Mouse (Mus musculus) thymus, adult 2 months (tissue): Measurements from ENCODE around the gene Appl2.

ENCODE experiments used
- CTCF ChIP-seq: fragments of 200-500 bp; IDR thresholded peaks from 2 replicates; pipeline ENCODE4 v1.5.1; 2012; ENCODE audit warnings: mild to moderate bottlenecking, control low read depth, low read length, moderate library complexity, borderline replicate concordance; ENCODE audit not compliant: control insufficient read depth, poor library complexity, insufficient read depth; ENCODE audit errors: extremely low read depth
- POLR2A ChIP-seq: fragments of 200-500 bp; IDR thresholded peaks from 2 replicates; pipeline ENCODE4 v1.6.1; 2012; ENCODE audit warnings: mild to moderate bottlenecking, low read length, control low read depth, moderate library complexity; ENCODE audit not compliant: control insufficient read depth, poor library complexity, insufficient read depth; ENCODE audit errors: extremely low read depth

DNA sequence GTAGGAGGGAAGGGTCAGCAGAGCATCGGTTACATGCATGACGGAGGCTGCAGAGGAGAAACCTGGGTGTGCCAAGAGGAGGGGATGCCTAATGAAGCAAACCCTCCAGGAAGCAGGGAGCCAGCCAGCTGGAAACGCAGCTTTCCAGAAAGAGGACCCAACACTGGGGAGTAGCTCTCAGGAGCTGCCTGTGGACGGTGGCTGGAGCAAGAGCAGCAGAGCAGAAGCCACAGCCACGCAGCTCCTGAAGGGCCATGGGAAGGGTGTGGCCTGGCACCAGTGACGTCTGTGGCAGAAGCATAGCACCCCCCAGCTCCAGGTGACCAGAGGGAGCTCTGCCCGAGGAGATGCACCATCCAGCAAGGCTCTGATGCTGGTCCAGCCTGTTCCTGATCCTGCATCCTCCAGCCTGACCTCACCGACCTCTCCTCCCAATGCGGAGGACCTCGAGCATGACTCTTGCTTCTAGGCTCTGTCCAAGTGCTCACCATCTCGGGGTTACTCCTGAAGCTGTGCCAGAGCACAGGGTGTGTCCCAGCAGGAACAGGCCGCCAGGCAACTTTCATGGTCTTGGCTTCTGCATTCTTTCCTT, 19.3 kb downstream of the Appl2 start:
- TF ChIP-seq POLR2A, result no peak
- no peak for TF ChIP-seq CTCF
